Mouse (Mus musculus) spleen, embryonic (tissue): ENCODE results near the gene Ggcx.
"Not testable (repeated sequence)": the region's sequence is repeated elsewhere in the genome, so short reads cannot be mapped to it uniquely, and the experiment has no call there.

Experiments
- CTCF ChIA-PET: fragments of 350-600 bp; sonication (Branson Sonifier 250); formaldehyde crosslinking; loops from one replicate; lab custom pipeline; 2022; lab: Charles Lee

Gene Ggcx

GRCm38 (mm10) chr6:72420901-72421300 lies 6.8 kb downstream of the Ggcx start:
- CTCF ChIA-PET = no interaction called here

GRCm38 (mm10) chr6:72425646-72426045 lies 11.5 kb downstream of the Ggcx start:
- CTCF ChIA-PET = no interaction called here

- CTCF ChIA-PET = interaction anchor here (0.9 to 1.5 kb wide), 5 partner anchors 93 to 139 kb away, joined by 4 to 6 read pairs (median 5); no protein-coding TSS in a partner anchor
Observed at GRCm38 (mm10) chr6:72428036-72428435, 13.9 kb downstream of the Ggcx start.

- CTCF ChIA-PET = interaction anchor here (1.8 kb wide), 1 partner anchor 105 kb away, joined by 7 read pairs; no protein-coding TSS in a partner anchor
Observed at GRCm38 (mm10) chr6:72429061-72429842, 15.1 kb downstream of the Ggcx start.

- CTCF ChIA-PET = interaction anchor here (0.5 to 1.5 kb wide), 3 partner anchors 27 to 108 kb away, joined by 3 to 4 read pairs (median 3); no protein-coding TSS in a partner anchor
Observed at GRCm38 (mm10) chr6:72430989-72431921, 17.1 kb downstream of the Ggcx start.

GRCm38 (mm10) chr6:72432153-72432552 lies 18.0 kb downstream of the Ggcx start:
- CTCF ChIA-PET = interaction anchor here (1.5 kb wide), 1 partner anchor 107 kb away, joined by 3 read pairs; no protein-coding TSS in a partner anchor

- CTCF ChIA-PET = no interaction called here
Observed at GRCm38 (mm10) chr6:72438226-72438625, 24.1 kb downstream of the Ggcx start.

- CTCF ChIA-PET = no interaction called here
Observed at GRCm38 (mm10) chr6:72438862-72439354, 24.8 kb downstream of the Ggcx start.

- CTCF ChIA-PET = no interaction called here
Observed at GRCm38 (mm10) chr6:72439355-72440185, 25.5 kb downstream of the Ggcx start, which contains the start of gene Mat2a. Gene Mat2a (minus strand): TSS chr6:72439558.

GRCm38 (mm10) chr6:72440186-72440990 lies 26.3 kb downstream of the Ggcx start:
- CTCF ChIA-PET = no interaction called here

- CTCF ChIA-PET = interaction anchor here (0.7 kb wide), 1 partner anchor 87 kb away, joined by 3 read pairs; no protein-coding TSS in a partner anchor
Observed at GRCm38 (mm10) chr6:72442921-72443604, 29.0 kb downstream of the Ggcx start.

GRCm38 (mm10) chr6:72445011-72445410 lies 30.9 kb downstream of the Ggcx start:
- CTCF ChIA-PET = no interaction called here

- CTCF ChIA-PET = interaction anchor here (0.5 to 0.6 kb wide), 2 partner anchors 86 to 239 kb away, joined by 3 to 4 read pairs; no protein-coding TSS in a partner anchor
Observed at GRCm38 (mm10) chr6:72447487-72447886, 33.4 kb downstream of the Ggcx start.

- CTCF ChIA-PET = not testable (repeated sequence)
Observed at GRCm38 (mm10) chr6:72451778-72452177, 37.7 kb downstream of the Ggcx start.

GRCm38 (mm10) chr6:72452329-72452728 lies 38.2 kb downstream of the Ggcx start:
- CTCF ChIA-PET = no interaction called here

- CTCF ChIA-PET = interaction anchor here (0.6 kb wide), 1 partner anchor 112 kb away, joined by 3 read pairs; no protein-coding TSS in a partner anchor
Observed at GRCm38 (mm10) chr6:72453578-72453977, 39.5 kb downstream of the Ggcx start.

- CTCF ChIA-PET = no interaction called here
Observed at GRCm38 (mm10) chr6:72454072-72454746, 40.1 kb downstream of the Ggcx start.

- CTCF ChIA-PET = no interaction called here
Observed at GRCm38 (mm10) chr6:72454833-72455373, 40.8 kb downstream of the Ggcx start.
